Mouse (Mus musculus) heart, adult 2 months (tissue): Measurements from ENCODE around the gene Olfr1424. TPM values are rescaled to one million over a fixed set of nuclear protein-coding genes. Genes with fewer than 3 reads are reported as not detected.

ENCODE experiments used
- DNase-seq, 2 experiments: peaks; one replicate each; pipeline ENCODE4 v3.0.0; 2021
- H3K27ac ChIP-seq: fragments of 200-600 bp; 2 replicates; pipeline ENCODE4 v1.8.1; 2022
- H3K27me3 ChIP-seq: fragments of 200-500 bp; 2 replicates; pipeline ENCODE4 v1.6.1; 2012; ENCODE audit warnings: mild to moderate bottlenecking, low read length, inconsistent platforms, mixed read lengths; ENCODE audit not compliant: control insufficient read depth, insufficient read depth
- H3K36me3 ChIP-seq: fragments of 200-500 bp; 2 replicates; pipeline ENCODE4 v1.6.1; 2012; ENCODE audit warnings: low read length, inconsistent platforms; ENCODE audit not compliant: control insufficient read depth, insufficient read depth
- H3K4me1 ChIP-seq: fragments of 200-500 bp; 2 replicates; pipeline ENCODE4 v1.6.1; 2011; ENCODE audit warnings: low read length; ENCODE audit not compliant: control insufficient read depth, insufficient read depth
- H3K4me3 ChIP-seq: fragments of 200-600 bp; 2 replicates; pipeline ENCODE4 v1.8.1; 2022
- H3K79me2 ChIP-seq: fragments of 200-500 bp; replicated peaks from 2 replicates; pipeline ENCODE4 v1.6.1; 2012; ENCODE audit warnings: mild to moderate bottlenecking, inconsistent platforms, low read length, moderate library complexity, mixed read lengths; ENCODE audit not compliant: control insufficient read depth, insufficient read depth
- H3K9ac ChIP-seq: fragments of 200-500 bp; 2 replicates; pipeline ENCODE4 v1.6.1; 2012; ENCODE audit warnings: low read depth, mild to moderate bottlenecking, control low read depth, inconsistent platforms, low read length, mixed read lengths
- CTCF ChIP-seq: fragments of 200-600 bp; IDR thresholded peaks from 2 replicates; pipeline ENCODE4 v1.8.1; 2022; ENCODE audit warnings: antibody characterized with exemption, mild to moderate bottlenecking, moderate library complexity
- EP300 ChIP-seq: fragments of 200-500 bp; IDR thresholded peaks from 2 replicates; pipeline ENCODE4 v1.6.1; 2011; ENCODE audit warnings: low read depth, low read length, control low read depth; ENCODE audit not compliant: insufficient read depth
- POLR2A ChIP-seq: fragments of 200-500 bp; IDR thresholded peaks from 2 replicates; pipeline ENCODE4 v1.6.1; 2011; ENCODE audit warnings: mild to moderate bottlenecking, low read depth, low read length, control low read depth; ENCODE audit not compliant: insufficient read depth
- WGBS: fragments of 180-500 bp; shearing (Covaris S2); methylation state at CpG from one replicate; pipeline ENCODE4 v1.1.7; 2018; 5-methylcytosine and 5-hydroxymethylcytosine counted together
- intact Hi-C: fragments of 180-260 bp; cut with DNase I; formaldehyde crosslinking; loops from one replicate; pipeline ENCODE4 v1.15.1; 2025
- polyA plus RNA-seq: library from polyadenylated mRNA; depleted of rRNA; stranded (reverse); fragments of >200 nt; gene quantifications from 2 replicates; pipeline ENCODE4 v1.2.3, GENCODE M21; 2012
- total RNA-seq, 2 experiments: library from RNA; stranded (reverse); gene quantifications; 2 replicates each; pipeline ENCODE4 v1.2.3; 2021

Olfr1424 gene
- total and polyA plus RNA-seq, 3 experiments: not detected

- TF ChIP-seq POLR2A: no peak
- no peak for TF ChIP-seq CTCF
- Histone ChIP-seq H3K27ac (no peak overlapping the region), H3K79me2 (no peaks in the 10 kb centered on the region), H3K9ac (no peak overlapping the region), H3K4me1 (0 out of 2 replicates have a peak, but pooled peaks cover 1% of the 10 kb centered on the region), H3K27me3 (no peaks in the 10 kb centered on the region), H3K4me3 (no peak overlapping the region), H3K36me3 (no peaks in the 10 kb centered on the region)
- WGBS: 87% methylated on average over 4 of the region's 4 CpGs
- intact Hi-C loops: loop anchor here (10.0 kb wide), 2 partner anchors 559 to 779 kb away; partner anchors contain the start of genes Lpxn and Zfp91
- no peak for DNase-seq
Observed at GRCm38 (mm10) chr19:12016192-12016591, 46.3 kb downstream of the Olfr1424 start.

- H3K79me2 ChIP-seq: no peaks in the 10 kb centered on the region
- H3K27ac ChIP-seq: no peak overlapping the region
- TF ChIP-seq POLR2A (no peak), CTCF (peak; percentile 63)
- no peaks in the 10 kb centered on the region for H3K36me3 ChIP-seq
- no peak overlapping the region for H3K9ac ChIP-seq
- no peak overlapping the region for H3K4me3 ChIP-seq
- intact Hi-C loops: loop anchor here (10.0 kb wide), 2 partner anchors 559 to 779 kb away; partner anchors contain the start of genes Lpxn and Zfp91
- DNase-seq: no peak
- WGBS: 74% methylated on average over 8 of the region's 8 CpGs
- no peaks in the 10 kb centered on the region for H3K27me3 ChIP-seq
- 0 out of 2 replicates have a peak, but pooled peaks cover 1% of the 10 kb centered on the region for H3K4me1 ChIP-seq
Observed at GRCm38 (mm10) chr19:12015708-12016107, 46.8 kb downstream of the Olfr1424 start.

DNA sequence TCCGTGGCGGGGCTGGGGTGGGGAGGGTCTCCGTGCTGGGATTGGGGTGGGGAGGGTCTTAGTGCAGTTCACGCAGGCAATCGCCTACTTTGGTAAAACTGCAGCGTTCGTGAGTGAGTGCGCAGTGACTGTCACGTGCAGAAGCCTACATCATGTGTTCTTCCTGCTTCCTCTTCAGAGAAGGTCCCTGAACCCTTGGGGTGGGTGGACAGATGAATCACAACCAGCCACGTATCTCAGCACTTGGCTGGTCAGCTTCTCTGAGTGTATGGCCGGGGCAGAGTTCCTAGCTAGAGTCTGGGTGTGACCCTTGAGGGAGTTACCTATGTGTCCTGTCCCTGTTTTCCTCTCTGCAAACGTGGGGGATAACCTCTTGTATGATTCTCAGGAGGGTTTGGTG is 49.3 kb downstream of the Olfr1424 start:
- H3K27me3 ChIP-seq: no peaks in the 10 kb centered on the region
- peak overlapping the region; percentile 1; the same call in 1 of the 2 replicates for H3K9ac ChIP-seq
- WGBS: 2% methylated on average over 12 of the region's 12 CpGs
- H3K36me3 ChIP-seq: no peaks in the 10 kb centered on the region
- TF ChIP-seq POLR2A: peak; percentile 62
- no peak for TF ChIP-seq EP300
- TF ChIP-seq CTCF: no peak
- H3K27ac ChIP-seq: peak overlapping the region; percentile 53
- no peaks in the 10 kb centered on the region for H3K79me2 ChIP-seq
- 0 out of 2 replicates have a peak, but pooled peaks cover 1% of the 10 kb centered on the region for H3K4me1 ChIP-seq
- H3K4me3 ChIP-seq: peak overlapping the region; percentile 33; the same call in 1 of the 2 replicates
- intact Hi-C loops: loop anchor here (2.0 to 10.0 kb wide), 4 partner anchors 242 to 1831 kb away; partner anchors contain the start of genes Fads1, Lpxn, Mrpl16 and Zfp91
- DNase-seq: peak; percentile 65 to 77

GRCm38 (mm10) chr19:12012615-12013014 is 49.9 kb downstream of the Olfr1424 start:
- intact Hi-C loops: loop anchor here (2.0 to 10.0 kb wide), 4 partner anchors 242 to 1830 kb away; partner anchors contain the start of genes Fads1, Lpxn, Mrpl16 and Zfp91
- no peak for DNase-seq
- Histone ChIP-seq H3K4me3 (peak overlapping the region; percentile 66), H3K36me3 (no peaks in the 10 kb centered on the region), H3K9ac (no peak overlapping the region), H3K27ac (peak overlapping the region; percentile 57), H3K79me2 (no peaks in the 10 kb centered on the region), H3K27me3 (no peaks in the 10 kb centered on the region), H3K4me1 (0 out of 2 replicates have a peak, but pooled peaks cover 1% of the 10 kb centered on the region)
- 1% methylated on average over 10 of the region's 10 CpGs for WGBS
- TF ChIP-seq POLR2A: no peak
- no peak; the same call in 1 of the 2 replicates for TF ChIP-seq CTCF

- Histone ChIP-seq H3K27ac (peak overlapping the region; percentile 69), H3K36me3 (no peaks in the 10 kb centered on the region), H3K9ac (peak overlapping the region; percentile 84), H3K4me3 (peak overlapping the region; percentile 78), H3K27me3 (no peaks in the 10 kb centered on the region), H3K4me1 (0 out of 2 replicates have a peak, but pooled peaks cover 1% of the 10 kb centered on the region), H3K79me2 (no peaks in the 10 kb centered on the region)
- WGBS: under 1% methylated on average over 49 of the region's 49 CpGs
- DNase-seq: peak; percentile 89
- TF ChIP-seq EP300: peak; percentile 30; the same call in 1 of the 2 replicates
- peak; percentile 70 for TF ChIP-seq CTCF
- TF ChIP-seq POLR2A: no peak
- intact Hi-C loops: loop anchor here (2.0 to 10.0 kb wide), 5 partner anchors 99 to 1830 kb away; partner anchors contain the start of genes Fads1, Lpxn, Mrpl16 and Patl1
Observed at GRCm38 (mm10) chr19:12011560-12012556, 50.6 kb downstream of the Olfr1424 start.
